Mouse (Mus musculus): ENCODE measurements around the gene 2010111I01Rik. TPM values are rescaled to one million over a fixed set of nuclear protein-coding genes. Genes with fewer than 3 reads are reported as not detected.
"Not testable (repeated sequence)": the region's sequence is repeated elsewhere in the genome, so short reads cannot be mapped to it uniquely, and the experiment has no call there.

The 2010111I01Rik gene
- polyA plus RNA-seq, 1 experiment = 117 TPM

- no peak overlapping the region for H3K27ac ChIP-seq (ENCODE audit: insufficient read depth, low read length)
- no peak for TF ChIP-seq POLR2A (IDR thresholded peaks at IDR 0.05; ENCODE audit: extremely low read depth, insufficient read depth, low read length)
- TF ChIP-seq CTCF (IDR thresholded peaks at IDR 0.05; ENCODE audit: extremely low read depth, insufficient read depth, low read length) = no peak
- H3K4me1 ChIP-seq (ENCODE audit: control insufficient read depth, insufficient read depth, low read length) = no peaks in the 10 kb centered on the region
- H3K4me3 ChIP-seq (ENCODE audit: insufficient read depth, low read length) = no peak overlapping the region
Observed at GRCm38 (mm10) chr13:63216537-63216936, 251.8 kb downstream of the 2010111I01Rik start.

GRCm38 (mm10) chr13:63223026-63223770, 258.5 kb downstream of the 2010111I01Rik start:
- TF ChIP-seq POLR2A (IDR thresholded peaks at IDR 0.05; ENCODE audit: extremely low read depth, insufficient read depth, low read length) (no peak), CTCF (IDR thresholded peaks at IDR 0.05; ENCODE audit: extremely low read depth, insufficient read depth, low read length) (no peak)
- Histone ChIP-seq H3K4me1 (ENCODE audit: control insufficient read depth, insufficient read depth, low read length) (no peaks in the 10 kb centered on the region), H3K4me3 (ENCODE audit: insufficient read depth, low read length) (no peak overlapping the region), H3K27ac (ENCODE audit: insufficient read depth, low read length) (no peak overlapping the region)

- TF ChIP-seq POLR2A (IDR thresholded peaks at IDR 0.05; ENCODE audit: extremely low read depth, insufficient read depth, low read length) (no peak), CTCF (IDR thresholded peaks at IDR 0.05; ENCODE audit: extremely low read depth, insufficient read depth, low read length) (no peak)
- no peak overlapping the region for H3K27ac ChIP-seq (ENCODE audit: insufficient read depth, low read length)
- H3K4me3 ChIP-seq (ENCODE audit: insufficient read depth, low read length) = no peak overlapping the region
- no peaks in the 10 kb centered on the region for H3K4me1 ChIP-seq (ENCODE audit: control insufficient read depth, insufficient read depth, low read length)
Observed at GRCm38 (mm10) chr13:63225796-63226583, 261.3 kb downstream of the 2010111I01Rik start.

- TF ChIP-seq POLR2A (IDR thresholded peaks at IDR 0.05; ENCODE audit: extremely low read depth, insufficient read depth, low read length) (no peak), CTCF (IDR thresholded peaks at IDR 0.05; ENCODE audit: extremely low read depth, insufficient read depth, low read length) (no peak)
- Histone ChIP-seq H3K4me3 (ENCODE audit: insufficient read depth, low read length) (no peak overlapping the region), H3K4me1 (ENCODE audit: control insufficient read depth, insufficient read depth, low read length) (no peaks in the 10 kb centered on the region), H3K27ac (ENCODE audit: insufficient read depth, low read length) (no peak overlapping the region)
Observed at GRCm38 (mm10) chr13:63227785-63228184, 263.1 kb downstream of the 2010111I01Rik start.

DNA sequence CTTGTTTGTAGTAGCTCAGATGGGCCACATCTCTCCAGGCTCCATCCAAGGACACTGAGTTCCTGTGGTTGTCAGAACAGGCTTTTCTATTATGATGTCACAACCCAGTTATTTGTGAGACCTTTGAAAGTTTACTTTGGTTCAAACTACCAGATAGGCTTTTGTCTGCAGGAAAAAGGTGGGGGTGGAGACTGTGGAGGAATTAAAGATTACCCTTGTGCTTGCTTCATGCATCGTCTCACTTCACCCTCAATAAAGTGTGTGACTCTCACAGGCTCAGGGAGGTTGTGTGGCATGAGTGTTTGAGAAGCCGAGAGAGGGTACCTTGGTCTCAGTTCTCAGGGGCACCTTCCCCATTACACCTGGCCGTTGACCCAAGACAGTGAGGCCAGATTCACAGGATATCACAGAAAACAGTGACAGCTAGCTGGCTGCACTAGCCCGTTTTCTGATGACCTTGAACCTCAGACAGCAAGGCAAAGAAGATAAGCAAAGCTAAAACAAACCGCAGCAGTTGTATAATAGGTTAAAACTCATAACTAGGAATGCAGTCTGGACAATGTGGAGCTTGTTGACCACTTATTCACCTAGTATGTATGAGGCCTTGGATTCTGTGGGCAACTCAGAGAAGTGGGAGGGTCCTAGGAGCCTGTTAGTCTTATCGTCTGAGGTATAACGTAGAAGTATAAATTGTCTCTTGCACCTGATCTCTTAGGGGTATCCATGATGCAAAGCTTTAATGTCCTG, 266.4 kb downstream of the 2010111I01Rik start:
- TF ChIP-seq CTCF (IDR thresholded peaks at IDR 0.05; ENCODE audit: extremely low read depth, insufficient read depth, low read length) (no peak), POLR2A (IDR thresholded peaks at IDR 0.05; ENCODE audit: extremely low read depth, insufficient read depth, low read length) (no peak)
- Histone ChIP-seq H3K4me3 (ENCODE audit: insufficient read depth, low read length) (no peak overlapping the region), H3K4me1 (ENCODE audit: control insufficient read depth, insufficient read depth, low read length) (no peaks in the 10 kb centered on the region), H3K27ac (ENCODE audit: insufficient read depth, low read length) (no peak overlapping the region)

- no peak overlapping the region for H3K27ac ChIP-seq (ENCODE audit: insufficient read depth, low read length)
- no peaks in the 10 kb centered on the region for H3K4me1 ChIP-seq (ENCODE audit: control insufficient read depth, insufficient read depth, low read length)
- TF ChIP-seq POLR2A (IDR thresholded peaks at IDR 0.05; ENCODE audit: extremely low read depth, insufficient read depth, low read length) (no peak), CTCF (IDR thresholded peaks at IDR 0.05; ENCODE audit: extremely low read depth, insufficient read depth, low read length) (no peak)
- H3K4me3 ChIP-seq (ENCODE audit: insufficient read depth, low read length) = no peak overlapping the region
Observed at GRCm38 (mm10) chr13:63231702-63232070, 267.0 kb downstream of the 2010111I01Rik start.

DNA sequence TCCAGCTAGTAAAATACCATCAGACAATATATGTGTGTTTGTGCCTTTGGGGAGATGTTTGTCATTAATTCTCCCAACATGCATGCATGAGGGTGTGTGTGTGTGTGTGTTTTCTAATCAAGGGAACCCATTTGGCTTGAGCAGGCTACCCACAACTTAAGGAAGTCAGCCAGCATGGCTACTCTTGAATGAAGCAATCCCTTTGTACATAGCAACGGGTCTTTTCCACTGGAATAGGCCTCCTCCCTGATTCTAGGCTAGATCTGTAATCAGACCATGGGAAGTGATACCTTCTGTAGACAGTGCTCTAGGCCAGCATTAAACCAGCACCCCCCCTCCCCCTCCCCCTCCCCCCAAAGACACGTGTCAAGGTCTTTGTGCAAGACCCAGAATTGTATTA, 267.9 kb downstream of the 2010111I01Rik start:
- TF ChIP-seq CTCF (IDR thresholded peaks at IDR 0.05; ENCODE audit: extremely low read depth, insufficient read depth, low read length) (no peak), POLR2A (IDR thresholded peaks at IDR 0.05; ENCODE audit: extremely low read depth, insufficient read depth, low read length) (no peak)
- Histone ChIP-seq H3K4me1 (ENCODE audit: control insufficient read depth, insufficient read depth, low read length) (no peaks in the 10 kb centered on the region), H3K27ac (ENCODE audit: insufficient read depth, low read length) (no peak overlapping the region), H3K4me3 (ENCODE audit: insufficient read depth, low read length) (no peak overlapping the region)

DNA sequence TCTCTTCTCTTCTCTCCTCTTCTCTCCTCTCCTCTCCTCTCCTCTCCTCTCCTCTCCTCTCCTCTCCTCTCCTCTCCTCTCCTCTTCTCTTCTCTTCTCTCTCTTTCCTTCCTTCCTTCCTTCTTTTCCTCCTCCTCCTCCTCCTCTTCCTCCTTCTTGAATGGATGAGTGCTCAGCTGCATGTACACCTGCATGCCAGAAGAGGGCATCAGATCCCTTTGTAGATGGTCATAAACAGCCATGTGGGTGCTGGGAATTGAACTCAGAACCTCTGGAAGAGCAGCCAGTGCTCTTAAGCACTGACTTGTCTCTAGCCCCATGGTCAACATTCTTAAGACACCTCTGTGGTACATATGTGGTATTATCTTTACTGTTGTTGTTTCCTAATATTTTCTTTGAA, 269.8 kb downstream of the 2010111I01Rik start:
- H3K27ac ChIP-seq (ENCODE audit: insufficient read depth, low read length); H3K4me3 ChIP-seq (ENCODE audit: insufficient read depth, low read length); H3K4me1 ChIP-seq (ENCODE audit: control insufficient read depth, insufficient read depth, low read length): not testable (repeated sequence)

DNA sequence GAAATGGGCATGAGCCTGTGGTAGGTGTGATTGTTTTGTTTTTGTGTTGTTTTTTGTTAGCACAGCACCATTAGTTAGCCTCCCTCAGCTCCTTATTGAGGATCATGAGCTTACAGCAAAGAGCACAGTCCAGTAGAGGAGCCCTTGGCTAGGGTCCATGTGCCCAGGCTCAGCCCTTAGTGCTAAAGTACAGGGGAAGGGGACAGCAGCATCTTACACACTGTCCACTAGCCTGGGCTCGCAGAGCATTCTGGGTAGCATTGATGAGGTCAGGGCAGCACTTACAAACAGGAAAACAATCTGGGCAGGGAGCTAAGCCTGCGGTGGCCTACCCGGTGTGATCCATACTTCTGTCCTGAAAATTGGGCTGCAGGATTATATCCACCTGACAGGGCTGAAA, 270.9 kb downstream of the 2010111I01Rik start:
- H3K4me3 ChIP-seq (ENCODE audit: insufficient read depth, low read length) = no peak overlapping the region
- no peak overlapping the region for H3K27ac ChIP-seq (ENCODE audit: insufficient read depth, low read length)
- no peak for TF ChIP-seq POLR2A (IDR thresholded peaks at IDR 0.05; ENCODE audit: extremely low read depth, insufficient read depth, low read length)
- TF ChIP-seq CTCF (IDR thresholded peaks at IDR 0.05; ENCODE audit: extremely low read depth, insufficient read depth, low read length) = no peak
- no peaks in the 10 kb centered on the region; the same call in 1 of the 2 replicates for H3K4me1 ChIP-seq (ENCODE audit: control insufficient read depth, insufficient read depth, low read length)
